Mouse (Mus musculus) testis, postnatal 10 days (tissue): ENCODE data around the gene Hectd2.

Source experiments
- DNase-seq: peaks from one replicate; pipeline ENCODE4 v3.0.0; 2021; ENCODE audit warnings: low spot score

Gene Hectd2

GRCm38 (mm10) chr19:36564396-36564795, 10.0 kb downstream of the Hectd2 start:
- no peak for DNase-seq

- no peak for DNase-seq
Measured at GRCm38 (mm10) chr19:36573986-36574385, 19.5 kb downstream of the Hectd2 start.

GRCm38 (mm10) chr19:36575159-36575558, 20.7 kb downstream of the Hectd2 start:
- no peak for DNase-seq

GRCm38 (mm10) chr19:36580874-36581273, 26.4 kb downstream of the Hectd2 start:
- DNase-seq = no peak

GRCm38 (mm10) chr19:36582116-36582515, 27.7 kb downstream of the Hectd2 start:
- no peak for DNase-seq

GRCm38 (mm10) chr19:36585505-36585904, 31.1 kb downstream of the Hectd2 start:
- DNase-seq = no peak

GRCm38 (mm10) chr19:36594409-36594808, 40.0 kb downstream of the Hectd2 start:
- no peak for DNase-seq

- no peak for DNase-seq
Measured at GRCm38 (mm10) chr19:36601869-36602268, 47.4 kb downstream of the Hectd2 start.

GRCm38 (mm10) chr19:36602535-36603312, 48.3 kb downstream of the Hectd2 start:
- no peak for DNase-seq

GRCm38 (mm10) chr19:36606270-36606669, 51.8 kb downstream of the Hectd2 start:
- no peak for DNase-seq

- no peak for DNase-seq
Measured at GRCm38 (mm10) chr19:36609229-36609628, 54.8 kb downstream of the Hectd2 start.

- DNase-seq = no peak
Measured at GRCm38 (mm10) chr19:36610309-36610708, 55.9 kb downstream of the Hectd2 start.

- no peak for DNase-seq
Measured at GRCm38 (mm10) chr19:36625906-36626305, 71.5 kb downstream of the Hectd2 start.

- no peak for DNase-seq
Measured at GRCm38 (mm10) chr19:36626881-36627280, 72.4 kb downstream of the Hectd2 start.

- DNase-seq = no peak
Measured at GRCm38 (mm10) chr19:36629394-36629910, 75.0 kb downstream of the Hectd2 start.

- DNase-seq = no peak
Measured at GRCm38 (mm10) chr19:36630361-36630760, 75.9 kb downstream of the Hectd2 start.

GRCm38 (mm10) chr19:36634771-36635170, 80.3 kb downstream of the Hectd2 start:
- DNase-seq = no peak

- no peak for DNase-seq
Measured at GRCm38 (mm10) chr19:36637223-36637622, 82.8 kb downstream of the Hectd2 start.

GRCm38 (mm10) chr19:36637948-36638587, 83.6 kb downstream of the Hectd2 start:
- no peak for DNase-seq

- DNase-seq = no peak
Measured at GRCm38 (mm10) chr19:36639072-36639471, 84.6 kb downstream of the Hectd2 start.

- no peak for DNase-seq
Measured at GRCm38 (mm10) chr19:36641128-36641527, 86.7 kb downstream of the Hectd2 start.

- DNase-seq = peak; percentile 32
Measured at GRCm38 (mm10) chr19:36645308-36645889, 91.0 kb downstream of the Hectd2 start.
